Mouse (Mus musculus): ENCODE data around the gene Epb41. TPM values are rescaled to one million over a fixed set of nuclear protein-coding genes. Genes with fewer than 3 reads are reported as not detected.
A peak's percentile ranks its signal among the peaks of the same experiment; 100 is the strongest.

The Epb41 gene
- polyA plus RNA-seq, 1 experiment from 2014 or later: 91.9 TPM

DNA sequence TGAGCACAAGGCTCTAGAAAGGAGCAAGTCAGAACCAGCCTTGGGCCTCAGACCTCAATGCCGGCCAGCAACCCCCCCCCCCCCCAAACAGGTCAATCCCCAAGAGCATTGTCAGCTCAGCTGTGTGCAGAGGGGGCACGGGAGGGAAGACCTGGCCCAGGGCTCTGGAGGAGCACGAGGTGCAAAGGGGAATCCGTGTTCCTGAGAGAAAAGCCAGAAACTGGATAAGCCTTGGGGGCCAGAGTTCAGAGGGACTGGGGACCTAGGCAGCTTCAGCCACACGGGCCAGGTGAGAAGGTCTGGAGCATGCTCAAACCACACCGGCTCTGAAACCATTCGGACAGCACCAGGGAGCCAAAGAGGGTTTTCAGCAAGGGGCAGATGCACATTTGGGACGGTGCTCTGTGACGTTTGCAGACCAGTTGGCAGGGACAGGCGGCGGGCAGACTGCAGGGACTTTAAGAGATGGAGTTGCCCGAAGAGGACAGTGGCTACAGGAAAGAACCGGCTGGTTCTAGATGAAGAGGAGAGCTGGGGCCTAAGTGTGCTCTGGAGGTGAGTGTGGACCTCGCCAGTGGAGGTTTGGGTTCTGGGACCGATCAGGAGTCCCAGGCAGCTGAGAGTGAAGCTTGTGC is 155.5 kb downstream of the Epb41 start:
- no peaks in the 10 kb centered on the region for H3K79me2 ChIP-seq (ENCODE audit: inconsistent target)
- 70% methylated on average over 14 of the region's 15 CpGs for WGBS (ENCODE audit: missing documents)
- peaks cover 12% of the 10 kb centered on the region for H3K36me3 ChIP-seq (ENCODE audit: inconsistent target)
- no peak overlapping the region for H3K27ac ChIP-seq
- no peak overlapping the region for H3K4me3 ChIP-seq (ENCODE audit: inconsistent target)

DNA sequence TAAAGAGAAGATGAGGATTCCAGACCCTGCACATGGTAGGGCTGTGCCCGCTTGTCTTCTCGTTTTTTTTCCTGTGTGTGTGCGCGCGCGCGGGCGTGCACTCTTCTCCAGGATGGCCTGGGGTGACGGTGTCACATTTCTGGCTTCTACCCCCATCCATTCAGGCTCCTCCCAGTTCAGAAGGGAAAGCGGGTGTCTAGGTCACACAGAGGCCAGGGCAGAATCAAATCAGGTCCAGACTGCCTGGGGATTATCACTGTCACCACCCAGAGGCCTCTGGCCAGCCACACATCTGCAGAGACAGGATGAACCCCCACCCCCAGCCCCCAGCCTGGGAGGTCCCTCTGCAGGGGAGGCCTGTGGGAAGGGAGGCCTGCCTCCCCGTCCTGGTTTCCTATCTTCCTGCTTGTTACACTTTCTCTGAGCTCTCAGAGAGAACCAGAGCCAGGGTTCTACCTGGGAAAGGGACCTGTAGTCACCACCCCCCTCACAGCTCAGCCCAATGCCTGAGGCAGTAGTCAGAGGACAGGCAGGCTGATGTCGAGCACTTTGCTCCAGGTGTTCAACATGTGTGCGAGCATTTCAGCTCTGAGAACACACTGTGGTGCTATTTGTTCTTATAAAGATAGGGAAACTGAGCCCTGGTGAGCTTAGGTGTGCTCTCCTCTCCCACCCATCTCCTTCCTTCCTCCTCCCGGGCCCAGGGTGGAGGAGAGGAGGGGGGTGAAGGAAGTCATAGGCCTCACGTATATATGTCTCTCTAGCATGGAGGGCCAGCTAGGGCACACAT is 156.2 kb downstream of the Epb41 start:
- peaks cover 5% of the 10 kb centered on the region; the same call in 1 of the 2 replicates for H3K36me3 ChIP-seq (ENCODE audit: inconsistent target)
- H3K79me2 ChIP-seq (ENCODE audit: inconsistent target): no peaks in the 10 kb centered on the region
- 49% methylated on average over 15 of the region's 15 CpGs for WGBS (ENCODE audit: missing documents)
- H3K27ac ChIP-seq: no peak overlapping the region
- H3K4me3 ChIP-seq (ENCODE audit: inconsistent target): no peak overlapping the region

DNA sequence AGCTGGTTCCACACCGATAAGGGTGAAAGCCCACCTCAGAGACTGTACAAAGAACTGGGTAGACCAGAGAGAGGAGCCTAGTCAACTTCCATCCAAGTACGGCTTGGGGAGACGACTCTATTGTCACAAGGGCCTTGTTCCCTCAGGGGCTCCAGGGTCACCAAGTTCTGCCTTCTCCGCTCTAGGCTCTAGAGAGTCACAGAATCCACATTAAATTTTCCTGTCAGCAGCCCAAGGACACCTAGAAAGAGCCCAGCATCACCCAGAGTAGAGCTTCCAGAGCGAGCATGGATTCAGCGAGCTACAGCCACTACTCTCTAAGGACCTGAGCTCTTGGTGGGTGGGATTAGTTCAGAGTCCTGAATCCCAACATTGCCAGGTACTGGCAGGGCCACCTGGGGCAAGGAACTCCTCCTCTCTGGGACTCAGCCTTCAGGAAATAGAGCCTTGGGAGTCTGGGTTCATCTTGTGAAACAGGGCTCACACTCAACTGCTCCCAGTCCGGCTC is 157.0 kb downstream of the Epb41 start:
- H3K4me3 ChIP-seq (ENCODE audit: inconsistent target): no peak overlapping the region
- 94% methylated on average over 7 of the region's 7 CpGs for WGBS (ENCODE audit: missing documents)
- no peaks in the 10 kb centered on the region for H3K36me3 ChIP-seq (ENCODE audit: inconsistent target)
- H3K79me2 ChIP-seq (ENCODE audit: inconsistent target): no peaks in the 10 kb centered on the region
- no peak overlapping the region for H3K27ac ChIP-seq

DNA sequence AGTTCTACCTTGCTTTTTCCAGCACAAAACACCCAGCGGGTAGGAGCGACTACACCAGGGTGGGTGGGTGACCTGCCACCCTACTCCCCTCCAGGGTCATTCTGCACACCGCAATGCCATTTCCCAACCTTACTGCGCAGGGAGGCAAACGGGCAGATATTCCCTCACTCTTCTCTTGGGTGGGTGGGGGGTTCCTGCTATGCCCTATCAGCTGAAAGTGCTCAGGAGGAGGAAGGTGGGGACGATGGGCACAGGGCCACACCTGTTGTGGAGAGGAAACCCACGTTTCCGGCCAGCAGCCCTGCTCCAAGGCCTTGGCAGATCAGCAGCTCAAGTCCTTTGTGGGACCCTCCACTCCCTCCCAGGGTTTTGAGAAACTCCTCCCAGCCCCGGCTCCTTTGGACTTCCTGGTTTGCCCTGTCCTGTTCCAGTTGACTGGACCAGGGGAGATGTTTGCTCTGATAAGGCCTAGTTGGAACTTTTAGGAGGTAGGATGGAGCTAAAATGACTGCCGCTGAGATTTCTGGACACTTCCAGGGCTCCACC is 158.0 kb downstream of the Epb41 start:
- H3K27ac ChIP-seq: no peak overlapping the region
- WGBS (ENCODE audit: missing documents): 36% methylated on average over 10 of the region's 10 CpGs

DNA sequence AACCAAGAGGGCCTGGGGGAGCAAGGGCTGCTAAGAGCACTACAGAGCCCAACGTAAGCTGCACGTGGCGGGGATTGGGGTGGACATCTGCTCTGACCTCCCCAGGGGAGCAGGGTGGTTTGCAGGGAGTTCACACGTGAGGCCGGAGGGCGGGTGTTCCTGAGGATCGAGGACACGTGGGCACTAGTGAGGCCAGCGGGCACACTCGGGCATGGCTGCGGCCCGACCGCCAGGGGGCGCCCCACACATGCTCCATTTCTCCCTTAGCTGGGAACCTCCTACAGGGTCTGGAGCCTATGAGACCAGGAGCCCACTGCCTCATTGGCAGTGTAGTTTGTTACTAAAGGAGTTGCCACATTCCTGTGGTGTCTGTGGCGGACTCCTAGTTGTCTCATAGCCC is 158.7 kb downstream of the Epb41 start:
- Histone ChIP-seq H3K36me3 (ENCODE audit: inconsistent target) (no peaks in the 10 kb centered on the region), H3K79me2 (ENCODE audit: inconsistent target) (no peaks in the 10 kb centered on the region), H3K4me3 (ENCODE audit: inconsistent target) (no peak overlapping the region), H3K27ac (no peak overlapping the region)
- 11% methylated on average over 15 of the region's 15 CpGs for WGBS (ENCODE audit: missing documents)

More for the DNA sequence above, 158.0 kb downstream of the Epb41 start:
- H3K4me3 ChIP-seq (ENCODE audit: inconsistent target): no peak overlapping the region
- no peaks in the 10 kb centered on the region for H3K79me2 ChIP-seq (ENCODE audit: inconsistent target)
- H3K36me3 ChIP-seq (ENCODE audit: inconsistent target): no peaks in the 10 kb centered on the region

DNA sequence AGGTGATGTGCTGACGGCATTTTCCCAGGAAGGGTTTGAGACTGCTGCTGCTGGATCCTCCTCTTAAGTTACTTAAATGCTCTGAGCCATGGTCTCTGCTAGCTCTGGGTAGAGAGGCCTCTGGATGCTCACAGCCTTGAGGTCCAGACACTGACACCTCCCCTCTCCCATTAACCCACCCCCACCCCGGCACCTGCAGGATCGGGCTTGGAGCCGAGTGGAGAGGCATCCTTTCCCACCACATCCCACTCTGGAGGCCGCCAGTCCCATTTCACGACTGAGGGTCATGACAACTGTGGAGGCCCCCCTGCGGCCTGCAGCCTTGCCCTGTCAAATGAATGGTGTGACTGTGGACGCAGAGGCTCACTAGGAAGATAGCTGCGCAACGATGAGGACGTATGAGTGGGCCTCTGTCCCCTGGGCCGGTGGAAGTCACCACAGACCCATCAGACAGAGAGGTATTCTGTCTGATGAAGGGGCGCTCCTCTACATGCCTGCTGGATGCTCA is 159.2 kb downstream of the Epb41 start:
- 81% methylated on average over 13 of the region's 13 CpGs for WGBS (ENCODE audit: missing documents)
- no peaks in the 10 kb centered on the region for H3K36me3 ChIP-seq (ENCODE audit: inconsistent target)
- H3K4me3 ChIP-seq (ENCODE audit: inconsistent target): no peak overlapping the region
- H3K79me2 ChIP-seq (ENCODE audit: inconsistent target): no peaks in the 10 kb centered on the region
- no peak overlapping the region for H3K27ac ChIP-seq

DNA sequence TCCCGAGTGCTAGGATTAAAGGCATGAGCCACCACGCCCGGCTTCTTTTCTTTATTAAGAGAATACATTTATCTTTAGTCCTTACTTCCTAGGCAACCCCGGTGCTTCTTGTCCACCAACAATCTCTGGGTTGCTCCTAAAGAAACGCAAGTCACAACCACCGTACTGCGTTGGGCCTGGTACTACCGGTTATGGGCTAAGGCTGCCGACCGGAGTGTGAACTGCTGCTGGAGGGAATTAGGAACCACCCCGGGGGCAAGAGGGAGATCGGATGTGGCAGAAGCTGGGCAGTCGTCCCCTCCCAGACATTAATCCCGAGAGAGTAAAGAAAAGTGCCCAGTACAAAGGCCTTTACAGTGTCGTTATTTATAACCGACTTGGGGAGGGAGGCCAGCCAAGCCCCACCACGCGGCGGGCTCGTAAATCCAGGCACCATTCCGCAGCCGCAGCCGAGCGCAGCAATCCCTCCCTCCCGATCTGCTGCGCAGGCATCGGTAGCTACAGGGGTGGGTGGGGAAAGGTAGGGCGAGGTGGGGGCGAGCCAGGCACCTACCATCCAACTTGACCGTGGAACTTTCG is 160.1 kb downstream of the Epb41 start:
- no peaks in the 10 kb centered on the region for H3K36me3 ChIP-seq (ENCODE audit: inconsistent target)
- H3K27ac ChIP-seq: no peak overlapping the region
- no peaks in the 10 kb centered on the region for H3K79me2 ChIP-seq (ENCODE audit: inconsistent target)
- no peak overlapping the region for H3K4me3 ChIP-seq (ENCODE audit: inconsistent target)
- 27% methylated on average over 29 of the region's 31 CpGs for WGBS (ENCODE audit: missing documents)

DNA sequence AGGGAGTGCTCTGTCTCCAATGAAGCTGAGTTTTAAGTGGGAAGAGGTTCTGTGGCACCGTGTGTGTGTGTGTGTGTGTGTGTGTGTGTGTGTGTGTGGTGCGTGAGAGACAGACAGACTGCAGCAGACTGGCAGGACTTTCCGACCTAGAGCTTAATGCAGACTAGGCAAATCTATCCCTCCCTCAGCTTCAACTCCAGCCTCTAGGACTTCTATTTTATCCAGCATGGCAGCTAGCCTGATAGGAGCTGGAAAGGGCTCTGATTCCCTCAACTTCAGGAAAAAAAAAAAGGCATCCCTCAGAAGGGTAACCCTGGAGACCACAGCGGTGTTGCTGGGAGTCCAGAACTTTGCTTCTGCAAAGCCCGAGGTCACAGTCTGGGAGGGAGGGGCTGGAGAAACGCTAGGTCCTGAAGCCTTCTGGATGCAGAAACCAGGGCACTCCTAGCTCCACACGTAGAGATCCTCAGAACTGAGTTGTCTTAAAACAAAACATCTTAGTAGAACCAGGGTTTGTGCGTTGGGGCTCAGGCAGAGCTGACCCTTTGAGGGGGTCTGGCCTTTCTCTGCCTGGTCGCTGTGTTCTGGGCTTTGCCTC is 161.0 kb downstream of the Epb41 start:
- no peak overlapping the region for H3K4me3 ChIP-seq (ENCODE audit: inconsistent target)
- no peaks in the 10 kb centered on the region for H3K79me2 ChIP-seq (ENCODE audit: inconsistent target)
- WGBS (ENCODE audit: missing documents): 77% methylated on average over 9 of the region's 9 CpGs
- H3K27ac ChIP-seq: no peak overlapping the region
- H3K36me3 ChIP-seq (ENCODE audit: inconsistent target): no peaks in the 10 kb centered on the region

DNA sequence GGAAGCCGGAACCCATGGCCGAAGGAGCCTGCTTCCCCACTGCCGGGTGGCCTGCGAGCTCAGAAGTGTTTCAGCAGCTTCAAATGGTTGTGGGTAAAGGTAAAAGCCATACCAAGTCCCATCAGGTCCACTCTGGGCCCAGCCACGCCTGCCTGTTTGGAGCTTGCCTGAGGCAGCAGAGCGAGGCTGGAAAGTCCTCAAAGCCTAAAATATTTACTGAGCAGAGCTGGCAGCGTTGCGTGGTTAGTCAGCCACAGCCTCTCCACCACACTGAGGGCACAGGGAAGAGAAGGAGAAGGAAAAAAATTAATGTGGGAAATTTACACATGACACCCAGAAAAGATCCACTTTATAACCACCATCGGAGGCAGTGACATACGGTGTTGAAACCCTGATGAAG is 161.6 kb downstream of the Epb41 start:
- WGBS (ENCODE audit: missing documents): 85% methylated on average over 10 of the region's 10 CpGs
- Histone ChIP-seq H3K27ac (no peak overlapping the region), H3K79me2 (ENCODE audit: inconsistent target) (no peaks in the 10 kb centered on the region)

DNA sequence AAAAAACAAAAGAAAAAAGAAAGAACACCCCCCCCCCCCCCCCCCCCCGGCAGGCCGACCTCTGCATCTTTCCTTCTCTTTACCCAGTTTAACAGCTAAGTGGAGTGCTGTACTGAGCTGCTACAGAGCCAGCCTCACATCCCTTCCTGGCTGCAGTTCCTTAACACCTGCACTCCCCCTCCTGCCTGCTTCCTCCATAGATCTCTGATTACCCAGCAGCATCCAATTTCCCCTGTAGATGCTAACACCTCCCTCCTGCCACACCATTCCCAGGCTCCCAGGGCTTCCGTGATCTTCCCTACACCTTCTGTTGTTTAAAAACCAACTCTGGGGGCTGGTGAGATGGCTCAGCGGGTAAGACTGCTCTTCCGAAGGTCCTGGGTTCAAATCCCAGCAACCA is 163.6 kb downstream of the Epb41 start:
- 94% methylated on average over 3 of the region's 5 CpGs for WGBS (ENCODE audit: missing documents)
- Histone ChIP-seq H3K27ac (peak overlapping the region; percentile 88), H3K4me3 (ENCODE audit: inconsistent target) (no peak overlapping the region), H3K36me3 (ENCODE audit: inconsistent target) (no peaks in the 10 kb centered on the region), H3K79me2 (ENCODE audit: inconsistent target) (no peaks in the 10 kb centered on the region)

More for the DNA sequence above, 161.6 kb downstream of the Epb41 start:
- Histone ChIP-seq H3K4me3 (ENCODE audit: inconsistent target) (no peak overlapping the region), H3K36me3 (ENCODE audit: inconsistent target) (no peaks in the 10 kb centered on the region)

DNA sequence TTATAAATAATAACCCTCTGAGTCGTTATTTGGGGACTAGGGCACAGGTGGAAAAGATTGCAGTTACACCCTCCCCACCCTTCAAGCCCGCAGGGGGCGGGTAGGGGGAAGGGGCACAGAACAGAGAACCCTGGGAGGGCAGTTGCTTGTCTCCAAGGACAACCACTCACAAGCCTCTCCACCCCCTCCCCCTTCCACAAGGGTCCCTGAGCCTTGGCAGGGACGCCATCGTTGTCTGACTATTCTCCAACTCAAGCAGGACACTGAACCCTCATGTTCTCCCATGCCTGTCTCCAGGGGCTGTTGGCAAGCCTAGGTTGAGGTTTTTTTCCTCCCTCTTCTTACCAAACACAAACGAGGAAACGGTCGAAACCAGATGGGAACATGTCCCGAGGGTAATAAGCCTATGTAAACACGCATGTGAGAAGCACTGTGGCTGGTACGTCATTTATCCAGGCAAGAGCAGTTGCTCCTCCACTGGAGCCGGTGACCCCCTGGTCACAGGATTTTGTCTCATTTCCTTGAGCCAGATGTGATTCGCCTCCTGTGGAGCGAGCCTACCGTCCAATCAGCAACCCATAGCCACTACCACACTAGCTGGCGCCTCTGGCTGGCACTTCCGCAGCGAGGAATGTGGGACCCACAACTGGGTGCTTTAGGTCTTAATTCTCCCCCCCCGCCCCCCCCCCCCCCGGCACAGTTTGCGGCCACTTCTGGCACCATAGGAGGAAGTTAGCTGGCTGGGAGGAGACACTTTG is 164.7 kb downstream of the Epb41 start:
- 4% methylated on average over 13 of the region's 21 CpGs for WGBS (ENCODE audit: missing documents)
- peak overlapping the region; percentile 88 for H3K27ac ChIP-seq
- no peaks in the 10 kb centered on the region for H3K79me2 ChIP-seq (ENCODE audit: inconsistent target)
- H3K4me3 ChIP-seq (ENCODE audit: inconsistent target): peak overlapping the region; percentile 20; the same call in 1 of the 2 replicates
- H3K36me3 ChIP-seq (ENCODE audit: inconsistent target): no peaks in the 10 kb centered on the region

DNA sequence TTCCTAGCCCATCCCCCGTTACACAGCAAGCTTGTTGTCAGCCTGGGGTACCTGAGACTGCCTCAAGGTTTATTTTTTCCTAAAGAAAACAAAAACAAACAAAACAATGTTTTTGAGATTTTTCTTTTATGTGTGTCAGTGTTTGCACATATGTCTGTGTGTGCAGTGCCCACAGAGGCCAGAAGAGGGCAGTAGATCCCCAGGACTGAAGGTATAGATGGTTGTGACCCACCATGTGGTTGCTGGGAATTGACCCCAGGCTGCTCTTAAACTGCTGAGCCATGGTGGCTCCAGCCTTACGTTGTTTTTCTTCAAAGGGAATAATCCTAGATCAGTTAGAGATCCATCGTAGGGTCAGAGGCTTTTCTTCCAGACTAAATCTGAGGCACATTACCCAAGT is 167.2 kb downstream of the Epb41 start:
- 97% methylated on average over 3 of the region's 3 CpGs for WGBS (ENCODE audit: missing documents)
- no peak overlapping the region for H3K27ac ChIP-seq
- no peaks in the 10 kb centered on the region for H3K36me3 ChIP-seq (ENCODE audit: inconsistent target)
- no peaks in the 10 kb centered on the region for H3K79me2 ChIP-seq (ENCODE audit: inconsistent target)
- no peak overlapping the region for H3K4me3 ChIP-seq (ENCODE audit: inconsistent target)

DNA sequence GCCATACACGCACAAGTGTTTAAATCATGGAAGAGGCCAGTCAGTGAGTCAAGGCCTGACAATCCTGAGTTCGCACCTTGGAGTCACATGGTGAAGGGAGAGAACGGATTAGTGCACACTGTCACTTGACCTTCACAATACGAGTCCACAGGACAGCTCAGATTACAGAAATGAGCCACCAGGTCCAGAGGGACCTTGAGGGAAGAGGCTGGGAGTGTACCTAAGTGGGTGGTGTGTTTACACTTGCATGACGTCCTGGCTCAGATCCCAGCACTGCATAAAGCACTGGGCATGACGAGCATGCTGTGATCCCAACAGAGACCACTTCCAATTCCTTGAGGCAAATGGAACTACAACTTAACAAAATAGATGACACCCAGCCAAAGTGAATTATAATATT is 168.7 kb downstream of the Epb41 start:
- Histone ChIP-seq H3K79me2 (ENCODE audit: inconsistent target) (no peaks in the 10 kb centered on the region), H3K27ac (no peak overlapping the region), H3K4me3 (ENCODE audit: inconsistent target) (no peak overlapping the region), H3K36me3 (ENCODE audit: inconsistent target) (peaks cover 6% of the 10 kb centered on the region; the same call in 1 of the 2 replicates)
- WGBS (ENCODE audit: missing documents): 94% methylated on average over 6 of the region's 6 CpGs

DNA sequence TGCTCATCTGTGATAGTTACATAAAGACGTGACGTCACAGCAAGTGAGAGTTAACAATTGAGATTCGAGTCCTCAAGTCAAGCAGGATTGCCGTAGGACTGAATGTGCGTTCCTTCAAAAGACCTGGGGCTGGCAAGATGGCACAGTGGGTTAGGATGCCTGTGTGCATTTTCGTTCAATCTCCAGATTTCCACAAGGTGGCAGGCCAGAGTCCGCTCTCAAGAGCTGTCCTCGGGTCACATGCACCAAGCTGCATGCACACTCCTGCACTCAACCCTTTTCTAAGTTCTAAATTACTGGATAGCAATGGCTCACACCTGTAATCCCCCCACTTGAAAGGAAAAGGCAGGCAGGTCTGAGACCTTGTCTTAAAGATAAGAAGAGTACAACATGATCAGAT is 170.6 kb downstream of the Epb41 start:
- Histone ChIP-seq H3K79me2 (ENCODE audit: inconsistent target) (no peaks in the 10 kb centered on the region), H3K27ac (no peak overlapping the region), H3K36me3 (ENCODE audit: inconsistent target) (peaks cover 25% of the 10 kb centered on the region; the same call in 1 of the 2 replicates), H3K4me3 (ENCODE audit: inconsistent target) (no peak overlapping the region)
- WGBS (ENCODE audit: missing documents): 65% methylated on average over 8 of the region's 8 CpGs
